Mouse (Mus musculus): ENCODE measurements around the gene Casp1. TPM values are rescaled to one million over a fixed set of nuclear protein-coding genes. Genes with fewer than 3 reads are reported as not detected.

Gene Casp1
- 2.0 and 2.7 TPM in 2 replicates for polyA plus RNA-seq (2015; fragmentation: Nextera tagmentation; extraction: Ambion mirVana)

GRCm38 (mm10) chr9:5298329-5299131, at the start of gene Casp1:
TSS of gene Casp1 (plus strand) at chr9:5298517.

GRCm38 (mm10) chr9:5308561-5308960, 10.2 kb downstream of the Casp1 start, which contains the start of gene Casp4:
TSS of gene Casp4 (plus strand) at chr9:5308828.

GRCm38 (mm10) chr9:5345291-5345898, 47.1 kb downstream of the Casp1 start, which contains the start of gene Casp12:
TSS of gene Casp12 (plus strand) at chr9:5345430.

Other genes starting within 250 kb of the Casp1 start
- gene Casp4, start 10.3 kb downstream of the Casp1 start, polyA plus RNA-seq (2015; fragmentation: Nextera tagmentation; extraction: Ambion mirVana) = 3.1 and 4.1 TPM in 2 replicates
- 20.8 and 21.3 TPM in 2 replicates for gene Casp12, start 46.9 kb downstream of the Casp1 start, polyA plus RNA-seq (2015; fragmentation: Nextera tagmentation; extraction: Ambion mirVana)

All from urinary bladder, postnatal 0 days (tissue).